Mouse (Mus musculus) erythroblast, embryonic 14.5 days (primary cell): ENCODE measurements around the gene Rnf217.

Experiments
- GATA1 ChIP-seq: IDR thresholded peaks from 2 replicates; pipeline ENCODE4 v1.6.1; 2012; ENCODE audit warnings: low read length, inconsistent platforms, mixed read lengths
- TAL1 ChIP-seq: IDR thresholded peaks from 3 replicates; pipeline ENCODE4 v1.6.1; 2012; ENCODE audit warnings: low read length, inconsistent platforms, mixed read lengths

DNA sequence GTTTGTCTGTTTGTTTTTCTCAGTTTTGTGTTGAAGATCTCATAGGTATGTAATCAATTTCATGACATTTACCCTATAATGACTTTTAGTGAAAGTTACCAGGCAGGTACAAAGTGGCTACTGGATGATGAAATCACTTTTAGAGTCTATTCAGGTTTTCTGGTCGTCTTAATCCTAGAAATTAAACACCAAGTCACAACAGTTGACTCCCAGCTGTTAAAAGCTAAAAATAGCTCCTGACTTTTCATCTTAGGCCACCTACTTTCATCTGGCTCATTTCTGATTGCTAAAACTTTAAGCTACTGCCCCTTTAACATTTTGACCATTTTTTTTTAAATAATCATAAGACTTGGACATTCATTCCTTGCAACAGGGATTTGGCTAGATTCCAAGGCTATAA is 161.9 kb downstream of the Rnf217 start:
- no peak for TF ChIP-seq GATA1
- no peak for TF ChIP-seq TAL1
